Comparison of ENCODE assay signal across 8 mouse cellular contexts in the genomic region with DNA sequence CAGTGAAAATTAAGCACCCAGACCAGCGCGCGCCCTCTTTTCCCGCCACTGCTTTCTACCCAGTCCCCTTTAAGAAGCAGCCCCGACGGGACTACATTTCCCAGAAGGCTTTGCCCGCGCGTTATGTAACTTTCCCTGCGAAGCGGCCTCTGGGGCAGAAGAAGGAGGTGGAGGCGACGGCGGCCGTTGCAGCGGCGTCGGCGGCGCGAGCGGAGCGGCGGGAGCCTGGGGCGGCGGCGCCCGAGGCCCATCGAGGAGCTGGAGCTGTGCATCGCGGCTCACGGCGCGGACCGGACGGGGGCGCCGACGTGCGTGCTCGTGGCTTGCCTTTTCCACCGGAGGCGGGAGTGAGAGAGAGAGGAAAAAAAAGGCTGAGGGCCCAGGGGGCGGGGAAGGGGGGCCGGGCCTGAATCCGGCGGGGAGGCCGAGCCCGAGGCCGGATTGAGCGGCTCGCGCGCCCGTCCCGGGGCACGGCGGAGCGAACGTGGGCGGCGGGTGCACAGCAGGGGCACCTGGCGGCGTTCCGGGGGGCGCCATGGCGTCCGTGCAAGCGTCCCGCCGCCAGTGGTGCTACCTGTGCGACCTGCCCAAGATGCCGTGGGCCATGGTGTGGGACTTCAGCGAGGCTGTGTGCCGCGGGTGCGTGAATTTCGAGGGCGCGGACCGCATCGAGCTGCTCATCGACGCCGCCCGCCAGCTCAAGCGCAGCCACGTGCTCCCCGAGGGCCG. TPM values are rescaled to one million over a fixed set of nuclear protein-coding genes. Genes with fewer than 3 reads are reported as not detected.
DNase-seq lines count a peak whose midpoint lies in the region; ATAC-seq lines count a peak whose summit lies in the region.

A gene (plus strand): TSS at position 143 of the 729 bp plus-strand sequence.

- peak within 1 kb of the TSS; percentile 87 for H3K4me2 ChIP-seq in hindbrain, embryonic 16.5 days (ENCODE audit: low read length)

- WGBS in hindbrain, embryonic 16.5 days = under 1% methylated on average over 72 of the region's 90 CpGs
- WGBS in macrophage (ENCODE audit: missing documents) = under 1% methylated on average over 60 of the region's 90 CpGs

- peak within 1 kb of the TSS; percentile 95 for H3K27ac ChIP-seq in hindbrain, embryonic 16.5 days (ENCODE audit: low read depth, low read length)
- H3K27ac ChIP-seq in macrophage = peak within 1 kb of the TSS; percentile 68

- no peaks in the 10 kb centered on the region for H3K9me3 ChIP-seq in hindbrain, embryonic 16.5 days (ENCODE audit: control insufficient read depth, low read length)

- H3K9ac ChIP-seq in hindbrain, embryonic 16.5 days (ENCODE audit: low read depth, low read length) = peak within 1 kb of the TSS; percentile 87

- peaks cover 34% of the 10 kb centered on the region for H3K4me1 ChIP-seq in hindbrain, embryonic 16.5 days (ENCODE audit: control insufficient read depth, insufficient read depth, low read depth, low read length)

- H3K4me3 ChIP-seq in hindbrain, embryonic 16.5 days (ENCODE audit: low read length) = peak within 1 kb of the TSS; percentile 76
- H3K4me3 ChIP-seq in macrophage (ENCODE audit: inconsistent target) = peak within 1 kb of the TSS; percentile 42

- ATAC-seq in hindbrain, embryonic 16.5 days = peak; percentile 64

- DNase-seq in WW6 (ENCODE audit: low read depth, low spot score) = peak; percentile 82
- DNase-seq in cerebellum, postnatal 4 days (ENCODE audit: low spot score in 2 of 2) = peak; percentile 81 to 90
- peak; percentile 97 for DNase-seq in gastrocnemius, adult 18-20 months (ENCODE audit: low spot score)
- DNase-seq in left cerebral cortex, adult 18-20 months (ENCODE audit: low spot score in 2 of 2) = peak; percentile 93 to 96
- peak; percentile 95 for DNase-seq in right cerebral cortex, adult 18-20 months
- peak; percentile 75 for DNase-seq in urinary bladder, postnatal 10 days (ENCODE audit: low spot score)

- H3K27me3 ChIP-seq in hindbrain, embryonic 16.5 days (replicated peaks; ENCODE audit: control insufficient read depth, insufficient read depth, low read length) = no peaks in the 10 kb centered on the region

- peaks cover 20% of the 10 kb centered on the region for H3K36me3 ChIP-seq in hindbrain, embryonic 16.5 days (ENCODE audit: control insufficient read depth, insufficient read depth, low read length)
- no peaks in the 10 kb centered on the region for H3K36me3 ChIP-seq in macrophage (ENCODE audit: inconsistent target)

- H3K79me2 ChIP-seq in macrophage (ENCODE audit: inconsistent target) = peaks cover 44% of the 10 kb centered on the region

RNA-seq across cellular contexts. Expression of the gene that starts here (rescaled TPM):
- total RNA-seq in gastrocnemius, adult 18-20 months (2021) = 10 to 100 TPM; 18.3 to 18.5 TPM
- 26.8 and 27.3 TPM in 2 replicates for polyA plus RNA-seq in hindbrain, embryonic 16.5 days (2015; fragmentation: Nextera tagmentation; extraction: Ambion mirVana)
- 10 to 100 TPM; 55.7 to 57.8 TPM for total RNA-seq in left cerebral cortex, adult 18-20 months (2021)
- 10 to 100 TPM in 5 of 26 experiments, 1 to 10 TPM in 15, under 1 TPM in 6; 0.41 to 14.2 (median 3.4) TPM for total RNA-seq in macrophage (2018; cell fraction: chromatin; rRNA removed)
- total RNA-seq in macrophage (2018; cell fraction: cytosol; rRNA removed) = 10 to 100 TPM in 17 of 26 experiments, 1 to 10 TPM in 9; 4.9 to 20.8 (median 13.7) TPM
- 10 to 100 TPM in 13 of 26 experiments, 1 to 10 TPM in 13; 4.0 to 22.8 (median 10.1) TPM for total RNA-seq in macrophage (2018; cell fraction: nucleus; rRNA removed)
- 7.1 to 12.7 TPM (median 12.6 TPM) in 3 replicates for polyA plus RNA-seq in macrophage (2018)

Comparison
In these comparisons a context has a peak if more than half of its experiments do, and no peak if none do; other contexts are left out.
1. Peak in every context shown above with its lines: DNase-seq, ATAC-seq, H3K4me3 ChIP-seq and H3K27ac ChIP-seq.